Mouse (Mus musculus) thymus, adult 2 months (tissue): ENCODE results near the gene Abcg5.

ENCODE experiments used
- CTCF ChIP-seq: fragments of 200-500 bp; IDR thresholded peaks from 2 replicates; pipeline ENCODE4 v1.5.1; 2012; ENCODE audit warnings: mild to moderate bottlenecking, control low read depth, low read length, moderate library complexity, borderline replicate concordance; ENCODE audit not compliant: control insufficient read depth, poor library complexity, insufficient read depth; ENCODE audit errors: extremely low read depth
- POLR2A ChIP-seq: fragments of 200-500 bp; IDR thresholded peaks from 2 replicates; pipeline ENCODE4 v1.6.1; 2012; ENCODE audit warnings: mild to moderate bottlenecking, low read length, control low read depth, moderate library complexity; ENCODE audit not compliant: control insufficient read depth, poor library complexity, insufficient read depth; ENCODE audit errors: extremely low read depth

- TF ChIP-seq POLR2A (no peak), CTCF (no peak)
These were observed 7.6 kb downstream of the Abcg5 start for GRCm38 (mm10) chr17:84675204-84675603.
